Mouse (Mus musculus) kidney, adult 2 months (tissue): Measurements from ENCODE around the gene Pld5.

Source experiments
- CTCF ChIP-seq: fragments of 200-500 bp; conservative IDR thresholded peaks from 2 replicates; pipeline ENCODE4 v1.5.1; 2011; ENCODE audit warnings: low read depth, mild to moderate bottlenecking, control low read depth, low read length, moderate library complexity, mixed read lengths; ENCODE audit not compliant: insufficient read depth, insufficient read length
- POLR2A ChIP-seq: fragments of 200-500 bp; IDR thresholded peaks from one replicate; pipeline ENCODE4 v1.6.1; 2011; ENCODE audit warnings: low read depth, low read length, control low read depth

- no peak for TF ChIP-seq CTCF
- TF ChIP-seq POLR2A = no peak
Observed at GRCm38 (mm10) chr1:176029063-176029462, 246.0 kb downstream of the Pld5 start.
